Comparison of ENCODE assay signal across 10 mouse cellular contexts in genomic region chr16:43462470-43463455, GRCm38 (mm10).
A peak's percentile ranks its signal among the peaks of the same experiment; 100 is the strongest.
DNase-seq lines count a peak whose midpoint lies in the region; ATAC-seq lines count a peak whose summit lies in the region.
"Had no signal": no experiment of that assay in that cellular context is flagged by ENCODE, and none has a peak within 500 bp of the region (broad histone marks: within the 10 kb centered on the region; RNA-seq: fewer than 3 reads in every experiment).

No protein-coding gene starts in this region.

- H3K27me3 ChIP-seq in neural tube, embryonic 11.5 days (ENCODE audit: control insufficient read depth, insufficient read depth, low read length) = no peaks in the 10 kb centered on the region
- H3K27me3 ChIP-seq in hindbrain, embryonic 14.5 days (ENCODE audit: control insufficient read depth, insufficient read depth, low read length) = no peaks in the 10 kb centered on the region
- H3K27me3 ChIP-seq: limb, embryonic 13.5 days; neural tube, embryonic 13.5 days had no signal

- peak; percentile 92 for DNase-seq in heart, adult 11 months
- no peak for DNase-seq in heart, adult 9 months (ENCODE audit: low spot score in 2 of 2)
- DNase-seq in neural tube, embryonic 11.5 days (ENCODE audit: low spot score) = peak; percentile 40
- no peak for DNase-seq in neural tube, embryonic 10.5 days (ENCODE audit: extremely low spot score, low spot score)
- DNase-seq in hindbrain, embryonic 14.5 days (ENCODE audit: low spot score) = no peak
- DNase-seq in c-Kit-positive CD71-positive TER-119-positive erythroid progenitor cells, embryonic 14.5 days (ENCODE audit: low spot score) = no peak
- no peak for DNase-seq in urinary bladder, postnatal 4 days (ENCODE audit: low spot score in 2 of 2)
- DNase-seq in lung, postnatal 25 days (ENCODE audit: low spot score) = no peak

- H3K27ac ChIP-seq in neural tube, embryonic 11.5 days (ENCODE audit: low read depth, low read length) = no peak overlapping the region
- peak overlapping the region; percentile 38; the same call in 1 of the 2 replicates for H3K27ac ChIP-seq in hindbrain, embryonic 14.5 days
- H3K27ac ChIP-seq: limb, embryonic 13.5 days; neural tube, embryonic 13.5 days had no signal

- H3K9me3 ChIP-seq in neural tube, embryonic 11.5 days (ENCODE audit: control insufficient read depth, low read length) = no peaks in the 10 kb centered on the region
- no peaks in the 10 kb centered on the region for H3K9me3 ChIP-seq in hindbrain, embryonic 14.5 days (ENCODE audit: control insufficient read depth, low read length)
- H3K9me3 ChIP-seq: limb, embryonic 13.5 days; neural tube, embryonic 13.5 days had no signal

- no peak for ATAC-seq in neural tube, embryonic 11.5 days (ENCODE audit: insufficient read depth, low FRiP score, low TSS enrichment)
- peak; percentile 59; the same call in 1 of the 2 replicates for ATAC-seq in hindbrain, embryonic 14.5 days (ENCODE audit: low FRiP score)

- H3K4me1 ChIP-seq in neural tube, embryonic 11.5 days (ENCODE audit: control insufficient read depth, insufficient read depth, low read length) = 0 out of 2 replicates have a peak, but pooled peaks cover 3% of the 10 kb centered on the region
- peaks cover 27% of the 10 kb centered on the region for H3K4me1 ChIP-seq in hindbrain, embryonic 14.5 days (replicated peaks; ENCODE audit: control insufficient read depth, insufficient read depth, low read length)

- H3K4me2 ChIP-seq in neural tube, embryonic 11.5 days (ENCODE audit: low read depth) = no peak overlapping the region
- H3K4me2 ChIP-seq in hindbrain, embryonic 14.5 days (replicated peaks) = no peak overlapping the region
- H3K4me2 ChIP-seq: limb, embryonic 13.5 days; neural tube, embryonic 13.5 days had no signal

- H3K36me3 ChIP-seq in neural tube, embryonic 11.5 days (ENCODE audit: control insufficient read depth, insufficient read depth, low read length) = no peaks in the 10 kb centered on the region
- no peaks in the 10 kb centered on the region for H3K36me3 ChIP-seq in hindbrain, embryonic 14.5 days (replicated peaks; ENCODE audit: control insufficient read depth, insufficient read depth)
- H3K36me3 ChIP-seq: limb, embryonic 13.5 days; neural tube, embryonic 13.5 days had no signal

- WGBS in neural tube, embryonic 11.5 days = 59% methylated on average over 11 of the region's 11 CpGs
- 44% methylated on average over 11 of the region's 11 CpGs for WGBS in hindbrain, embryonic 14.5 days

- no peak overlapping the region for H3K4me3 ChIP-seq in neural tube, embryonic 11.5 days (ENCODE audit: low read depth, low read length)
- H3K4me3 ChIP-seq in hindbrain, embryonic 14.5 days (replicated peaks; ENCODE audit: low read length) = no peak overlapping the region
- H3K4me3 ChIP-seq: limb, embryonic 13.5 days; neural tube, embryonic 13.5 days had no signal

- no peak overlapping the region for H3K9ac ChIP-seq in neural tube, embryonic 11.5 days (ENCODE audit: low read length)
- no peak overlapping the region for H3K9ac ChIP-seq in hindbrain, embryonic 14.5 days
- H3K9ac ChIP-seq: limb, embryonic 13.5 days; neural tube, embryonic 13.5 days had no signal

Comparison
In these comparisons a context has a peak if more than half of its experiments do, and no peak if none do; other contexts are left out.
1. DNase-seq: peak in heart, adult 11 months (single experiment) and neural tube, embryonic 11.5 days (single experiment); none in heart, adult 9 months (0 of 2), neural tube, embryonic 10.5 days (single experiment), hindbrain, embryonic 14.5 days (single experiment), c-Kit-positive CD71-positive TER-119-positive erythroid progenitor cells, embryonic 14.5 days (single experiment), urinary bladder, postnatal 4 days (0 of 2) and lung, postnatal 25 days (single experiment).